Mouse (Mus musculus) erythroid progenitor cell, adult 5-6 weeks (primary cell): ENCODE data around the gene Slc35f3. TPM values are rescaled to one million over a fixed set of nuclear protein-coding genes. Genes with fewer than 3 reads are reported as not detected.

Experiments used
- ATAC-seq: replicated peaks from 2 replicates; pipeline ENCODE4 v1.8.0; 2016; ENCODE audit warnings: moderate number of reproducible peaks, mild to moderate bottlenecking, moderate TSS enrichment, inconsistent platforms; ENCODE audit not compliant: poor library complexity, low FRiP score, severe bottlenecking
- total RNA-seq, 2 experiments: library from RNA; stranded (forward) in 1 of 2; stranded (reverse) in 1 of 2; fragments of 150-400 nt in 1 of 2; fragments of 186-747, 209-891 nt in 1 of 2; gene quantifications; 2 replicates each; pipeline versions ENCODE4 v1.2.3 to v1.2.4; 2015 to 2017; ENCODE audit warnings: low replicate concordance in 2 of 2

Gene Slc35f3
- total RNA-seq, 2 experiments from 2014 or later, result not detected

- ATAC-seq, result no peak
Observed at GRCm38 (mm10) chr8:126326136-126326535, 27.8 kb downstream of the Slc35f3 start.

DNA sequence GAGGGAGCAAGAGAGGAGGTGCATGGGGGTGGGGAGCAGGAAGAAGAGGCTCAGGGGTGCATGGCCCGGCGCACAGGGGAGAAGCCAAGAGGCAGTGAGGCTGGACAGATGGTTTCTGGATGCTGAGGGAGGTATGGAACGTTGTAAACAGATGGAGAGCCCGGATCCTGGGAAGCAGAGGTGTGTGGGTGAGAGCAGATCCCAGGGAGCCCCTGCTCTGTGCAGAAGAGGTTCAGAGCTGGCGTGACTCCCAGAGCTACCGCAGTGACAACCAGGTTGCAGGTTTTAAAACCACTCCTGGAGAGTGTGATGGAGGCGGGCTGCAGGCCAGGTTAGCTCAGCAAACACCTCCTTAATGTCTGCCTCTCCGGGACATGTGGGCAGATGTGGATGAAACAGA is 28.4 kb downstream of the Slc35f3 start:
- ATAC-seq, result no peak

- no peak for ATAC-seq
Observed at GRCm38 (mm10) chr8:126327786-126328185, 29.4 kb downstream of the Slc35f3 start.

DNA sequence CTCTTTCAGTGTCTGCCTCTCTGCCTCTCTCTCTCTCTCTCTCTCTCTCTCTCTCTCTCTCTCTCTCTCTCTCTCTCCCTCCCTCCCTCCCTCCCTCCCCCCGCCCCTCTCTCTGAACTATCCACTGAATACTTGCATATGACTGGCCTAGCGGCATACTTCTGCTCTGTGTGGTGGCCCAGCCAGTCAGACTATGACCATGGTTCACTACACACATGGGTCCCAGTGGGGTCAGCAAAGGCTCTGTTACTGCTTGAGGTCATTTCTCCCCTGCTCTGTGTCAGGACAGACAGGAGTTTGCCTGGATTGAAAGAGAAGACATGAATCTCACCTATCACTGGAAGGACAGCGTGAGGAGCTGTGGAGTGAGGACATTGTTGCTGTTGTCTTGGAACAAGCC is 40.5 kb downstream of the Slc35f3 start:
- no peak for ATAC-seq

DNA sequence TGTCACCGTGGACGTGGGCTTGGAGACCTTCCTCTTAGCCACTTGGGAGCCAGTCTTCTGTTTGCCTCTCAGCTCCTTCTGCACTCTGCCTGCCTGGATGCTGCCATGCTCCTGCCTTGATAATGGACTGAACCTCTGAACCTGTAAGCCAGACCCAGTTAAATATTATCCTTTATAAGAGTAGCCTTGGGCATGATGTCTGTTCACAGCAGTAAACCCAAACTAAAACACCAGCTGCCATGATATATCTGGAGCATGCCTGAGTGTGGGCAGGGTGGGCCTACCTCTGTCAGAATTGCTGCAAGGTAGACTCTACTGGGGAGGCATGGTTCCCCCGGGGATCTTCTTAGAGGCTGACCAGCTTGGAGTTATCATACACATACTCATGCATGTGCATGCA is 41.0 kb downstream of the Slc35f3 start:
- ATAC-seq, result no peak

DNA sequence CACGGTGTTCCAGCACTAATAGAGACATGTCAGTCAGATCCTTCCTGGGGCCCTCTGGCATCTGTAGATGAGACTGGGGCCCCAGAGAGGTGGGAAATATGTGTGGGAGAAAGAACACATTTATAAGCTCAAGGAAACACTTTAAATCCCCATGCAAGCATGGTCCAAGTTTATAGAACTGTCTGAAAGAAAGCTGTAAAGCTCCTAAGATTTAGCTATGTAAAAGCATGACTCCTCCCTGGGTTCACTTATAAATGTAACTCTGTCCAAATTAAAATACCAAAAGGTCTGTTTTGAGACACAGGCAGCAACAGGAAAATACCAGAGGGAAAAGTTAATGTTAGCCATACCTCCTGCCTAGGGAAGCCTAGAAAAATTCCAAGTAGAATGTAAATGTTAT is 42.8 kb downstream of the Slc35f3 start:
- no peak for ATAC-seq

- ATAC-seq, result no peak
Observed at GRCm38 (mm10) chr8:126343427-126343826, 45.1 kb downstream of the Slc35f3 start.

DNA sequence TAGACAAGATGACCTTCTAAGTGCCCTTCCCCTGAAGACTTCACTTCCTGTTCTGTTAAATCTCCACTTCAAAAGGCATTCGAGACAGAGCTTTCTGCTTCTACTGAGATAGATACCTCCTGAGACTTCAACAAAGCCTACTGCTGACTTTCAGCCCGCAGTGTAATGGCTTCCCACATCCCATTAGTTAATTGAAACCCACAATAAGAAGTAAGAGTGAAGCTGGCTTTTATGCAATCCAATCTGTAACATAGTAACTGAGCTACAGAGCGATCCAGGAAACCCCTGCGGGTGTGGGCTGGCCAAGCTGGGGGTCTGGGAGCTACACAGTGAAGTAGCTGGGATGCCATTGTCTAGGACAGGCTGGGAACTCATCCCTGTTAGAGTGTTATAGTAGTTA is 46.7 kb downstream of the Slc35f3 start:
- no peak for ATAC-seq

GRCm38 (mm10) chr8:126353259-126353658 is 54.9 kb downstream of the Slc35f3 start:
- ATAC-seq, result no peak

- no peak for ATAC-seq
Observed at GRCm38 (mm10) chr8:126357946-126358345, 59.6 kb downstream of the Slc35f3 start.

- ATAC-seq, result no peak
Observed at GRCm38 (mm10) chr8:126359296-126359695, 60.9 kb downstream of the Slc35f3 start.

- no peak for ATAC-seq
Observed at GRCm38 (mm10) chr8:126360106-126360505, 61.7 kb downstream of the Slc35f3 start.

DNA sequence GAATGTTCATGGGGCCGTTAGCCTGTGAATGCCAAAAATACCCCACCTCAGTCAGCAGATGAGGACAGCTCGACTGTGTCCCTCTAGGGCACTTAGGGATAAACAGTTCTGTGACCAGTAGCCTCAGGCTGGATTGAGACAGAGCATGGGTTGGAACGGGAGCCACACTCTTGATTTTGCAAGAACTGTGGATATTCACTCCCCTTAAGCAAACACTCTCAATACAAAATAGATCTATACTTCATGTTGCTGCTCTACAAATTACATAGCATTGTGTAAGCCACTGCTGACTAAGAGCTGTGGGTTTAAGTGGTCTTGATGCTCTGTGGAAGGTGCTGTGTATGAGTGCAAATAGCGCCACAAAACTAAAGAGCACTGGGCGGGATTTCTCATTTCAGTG is 62.3 kb downstream of the Slc35f3 start:
- ATAC-seq, result no peak

DNA sequence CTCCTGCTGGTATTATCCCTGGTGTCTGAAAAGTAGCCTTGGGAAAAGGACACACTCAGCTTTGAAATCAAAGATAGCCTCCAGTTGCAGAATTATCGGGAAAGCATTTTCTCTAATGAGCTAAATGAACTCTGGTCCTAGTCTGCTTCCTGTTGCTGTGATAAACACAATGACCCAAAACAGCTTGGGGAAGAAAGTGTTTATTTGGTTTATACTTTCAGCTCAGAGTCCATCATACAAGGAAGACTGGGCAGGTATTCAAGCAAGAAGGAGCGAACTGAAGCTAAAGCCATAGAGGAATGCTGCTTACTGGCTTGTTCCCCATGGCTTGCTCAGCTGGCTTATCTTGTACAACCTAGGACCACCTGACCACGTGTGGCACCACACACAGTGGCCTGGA is 67.9 kb downstream of the Slc35f3 start:
- no peak for ATAC-seq

DNA sequence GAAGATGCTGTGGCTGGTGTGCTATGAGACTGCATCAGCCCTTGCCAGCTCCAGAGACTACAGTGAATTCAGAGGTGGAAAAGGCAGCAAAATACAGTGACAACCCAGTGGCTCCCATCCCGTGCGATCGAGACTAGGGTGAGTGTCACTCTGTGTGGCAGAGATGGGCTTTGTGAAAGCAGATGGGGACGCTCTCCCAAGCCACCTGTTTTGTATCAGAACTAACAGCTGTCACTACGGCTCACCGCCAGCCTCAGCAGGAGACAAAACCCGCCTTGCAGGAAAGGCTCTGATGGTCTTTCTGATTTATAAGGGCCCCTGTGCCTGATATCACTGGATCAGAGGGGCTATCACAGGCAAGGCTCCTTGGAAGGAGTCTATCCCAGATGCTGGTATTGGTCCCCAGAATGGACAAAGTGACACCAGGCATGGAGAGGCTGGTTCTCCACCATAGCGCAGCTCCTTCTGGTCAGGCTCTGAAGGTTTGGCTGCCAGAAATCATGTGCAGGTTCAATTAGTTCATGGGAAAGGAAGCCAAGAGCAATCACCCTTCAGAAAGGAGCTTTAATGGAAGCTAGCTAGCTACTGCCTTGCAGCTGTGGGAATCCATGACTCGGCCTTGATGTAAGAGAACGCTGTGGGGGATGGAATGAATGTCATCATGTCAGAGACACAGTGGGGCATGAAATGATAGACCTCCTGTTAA is 70.1 kb downstream of the Slc35f3 start:
- ATAC-seq, result no peak

- no peak for ATAC-seq
Observed at GRCm38 (mm10) chr8:126371871-126372270, 73.5 kb downstream of the Slc35f3 start.

GRCm38 (mm10) chr8:126379580-126379979 is 81.2 kb downstream of the Slc35f3 start:
- no peak for ATAC-seq

- ATAC-seq, result no peak
Observed at GRCm38 (mm10) chr8:126380141-126380540, 81.8 kb downstream of the Slc35f3 start.

- ATAC-seq, result no peak
Observed at GRCm38 (mm10) chr8:126381299-126381698, 82.9 kb downstream of the Slc35f3 start.

DNA sequence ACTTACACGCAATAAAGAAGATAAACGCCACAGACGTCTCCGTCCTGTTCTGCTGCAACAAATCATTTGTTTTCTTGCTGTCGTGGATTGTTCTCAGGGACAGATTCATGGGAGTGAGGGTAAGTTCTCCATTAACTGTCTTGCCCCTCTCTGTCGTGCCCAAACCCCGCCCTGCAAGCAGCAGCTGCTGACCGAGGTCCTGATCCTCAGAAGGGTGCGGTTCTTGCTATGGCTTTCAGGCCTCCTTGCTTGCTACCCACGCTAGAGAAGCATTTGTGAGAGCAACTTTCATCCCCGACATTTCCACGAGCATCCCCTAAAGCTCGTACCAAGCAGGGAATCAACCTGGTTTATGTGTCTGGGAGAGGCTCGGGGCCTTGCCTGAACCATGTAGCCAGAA is 83.9 kb downstream of the Slc35f3 start:
- no peak for ATAC-seq

GRCm38 (mm10) chr8:126382749-126383148 is 84.4 kb downstream of the Slc35f3 start:
- no peak for ATAC-seq

DNA sequence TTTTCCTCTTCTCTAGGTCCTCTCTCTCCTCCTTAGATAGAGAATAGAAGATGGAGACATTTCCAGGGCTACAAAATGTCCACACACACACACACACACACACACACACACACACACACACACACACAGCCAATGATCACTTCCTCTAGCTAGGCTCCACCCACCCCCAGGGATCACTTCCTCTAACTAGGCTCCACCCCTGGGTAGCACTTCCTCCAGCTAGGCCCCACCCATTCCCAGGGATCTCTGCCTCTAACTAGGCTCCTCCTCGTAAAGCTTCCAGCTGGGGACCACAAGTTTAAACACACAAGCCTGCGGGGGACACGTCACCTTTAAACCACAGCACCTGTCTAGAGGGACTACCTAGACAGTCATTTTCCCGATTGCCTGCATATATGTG is 89.2 kb downstream of the Slc35f3 start:
- no peak for ATAC-seq
